Mouse (Mus musculus) left cerebral cortex, adult 18-20 months (tissue): Measurements from ENCODE around the gene Mdp1. TPM values are rescaled to one million over a fixed set of nuclear protein-coding genes. Genes with fewer than 3 reads are reported as not detected.

Experiments used
- DNase-seq, 2 experiments: peaks; one replicate each; pipeline ENCODE4 v3.0.0; 2021 to 2022; ENCODE audit warnings: low spot score in 2 of 2, mixed read lengths in 1 of 2
- long read RNA-seq, 2 experiments: library from polyadenylated mRNA; stranded (forward); transcript quantifications; one replicate each; pipeline ENCODE4 v2.0.0; 2021
- total RNA-seq, 2 experiments: library from RNA; stranded (reverse); gene quantifications; 2 replicates each; pipeline ENCODE4 v1.2.3; 2021

Gene Mdp1
- total RNA-seq: 10 to 100 TPM; 40.1 to 42.2 TPM
- long read RNA-seq, experiment 1, transcript Mdp1-202 (5 exons, 1,730 nt): minor isoform, 35 of 83 reads
- long read RNA-seq, experiment 1, transcript Mdp1-201 (6 exons, 1,733 nt): major isoform, 39 of 83 reads
- long read RNA-seq, experiment 1, partial matches to known transcripts: 6 of 83 reads
- long read RNA-seq, experiment 1, other reads (novel, unspliced or antisense): 3 of 83 reads
- long read RNA-seq, experiment 2, transcript Mdp1-201 (6 exons, 1,733 nt): major isoform, 32 of 61 reads
- long read RNA-seq, experiment 2, transcript Mdp1-202 (5 exons, 1,730 nt): minor isoform, 22 of 61 reads
- long read RNA-seq, experiment 2, partial matches to known transcripts: 3 of 61 reads
- long read RNA-seq, experiment 2, other reads (novel, unspliced or antisense): 4 of 61 reads

DNA sequence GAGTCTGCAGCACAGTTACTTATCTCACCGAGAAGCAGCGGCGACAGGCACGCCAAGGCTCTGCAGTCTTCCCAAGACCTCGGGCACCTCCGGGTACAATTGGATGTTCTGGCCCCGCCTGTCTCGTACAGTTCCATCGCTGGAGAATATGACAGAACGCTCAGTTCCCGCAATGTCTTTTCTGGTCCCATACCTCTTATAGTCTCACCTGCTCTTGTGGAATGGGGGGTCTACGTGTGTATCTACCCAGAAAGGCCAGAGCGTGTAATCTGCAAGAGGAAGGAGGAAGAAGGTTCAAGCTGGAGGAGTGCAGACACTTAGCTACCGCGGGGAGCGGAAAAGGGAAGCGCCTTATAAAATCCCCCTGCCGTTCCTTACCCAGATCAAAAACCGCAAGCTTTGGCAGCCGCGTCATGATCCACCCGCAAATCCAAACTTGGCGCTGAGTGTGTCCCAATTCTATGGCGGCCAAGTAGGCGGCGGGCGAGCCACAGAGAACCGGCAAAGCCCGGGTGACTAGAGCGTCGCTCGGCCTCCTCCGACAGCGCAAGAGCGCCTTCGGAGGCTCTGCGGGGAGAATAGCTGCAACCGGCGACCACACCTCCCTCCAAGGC, at the start of gene Mdp1:
Mdp1 (minus strand) TSS at position 549 of the 614 bp plus-strand sequence.
- peak; percentile 77 to 88 for DNase-seq

DNA sequence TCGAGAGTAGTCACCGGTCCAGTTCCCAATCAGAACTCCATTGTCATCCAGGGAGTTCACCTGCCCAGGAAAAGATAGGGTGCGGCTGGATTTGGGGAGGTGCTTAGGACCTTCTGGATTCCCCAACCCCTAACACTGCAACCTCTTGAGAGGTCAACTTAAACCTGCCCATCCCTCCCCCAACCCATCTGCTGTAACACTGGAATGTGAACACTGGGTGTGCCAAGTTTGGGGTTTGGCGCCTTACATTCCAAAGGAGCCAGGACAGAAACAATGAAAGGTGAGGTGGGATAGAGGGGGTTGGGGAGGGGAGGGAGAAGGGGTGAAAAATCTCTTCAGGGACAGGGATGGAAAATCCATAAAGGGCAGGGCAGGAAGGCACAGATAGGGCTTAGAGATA, 49.2 kb upstream of the Mdp1 start:
- no peak for DNase-seq

DNA sequence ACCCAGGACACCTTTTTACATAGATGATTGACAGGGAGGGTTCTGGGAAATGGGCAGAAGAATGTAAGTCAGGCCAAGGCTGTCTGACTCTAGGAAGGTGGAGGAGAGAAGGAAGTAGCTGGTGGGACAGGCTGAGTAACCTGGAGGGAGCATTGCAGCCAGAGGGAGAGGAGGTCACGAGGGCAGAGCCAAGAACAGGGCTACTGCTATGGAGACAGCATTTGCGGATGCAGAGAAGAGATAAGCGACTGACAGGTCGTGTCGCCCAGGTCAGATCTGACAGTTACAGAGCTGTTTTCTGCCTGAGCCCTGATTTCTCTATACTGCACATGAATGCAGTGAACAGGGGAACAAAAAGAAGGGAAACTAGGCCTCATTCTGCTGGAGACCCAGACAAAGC, 47.1 kb upstream of the Mdp1 start:
- no peak for DNase-seq

DNA sequence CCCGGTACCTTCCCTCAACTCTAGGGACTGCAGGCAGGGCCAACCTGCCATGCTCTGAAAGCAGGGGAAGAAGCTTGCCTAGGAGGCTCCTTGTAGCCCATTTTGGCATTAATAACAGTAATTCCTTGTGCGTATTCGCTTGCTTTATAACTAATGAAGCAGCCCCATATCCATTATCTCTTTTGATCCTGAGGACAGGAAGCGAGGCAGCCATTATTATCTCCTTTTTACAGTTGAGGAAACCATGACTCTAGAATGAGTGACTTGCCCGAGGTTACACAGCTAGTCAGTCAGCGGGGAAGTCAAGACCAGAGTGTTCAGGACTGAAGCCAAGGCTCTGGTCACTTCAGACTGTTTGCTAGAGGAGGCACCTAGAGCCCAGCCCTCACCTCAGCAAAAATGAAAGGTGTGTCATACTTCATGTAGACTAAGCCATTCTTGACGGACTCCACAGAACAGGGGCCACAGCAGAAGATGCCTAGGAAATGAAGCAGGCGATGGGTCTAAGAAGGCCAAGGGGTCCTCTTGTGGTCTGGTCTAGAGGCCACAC, 45.8 kb upstream of the Mdp1 start:
- no peak for DNase-seq

DNA sequence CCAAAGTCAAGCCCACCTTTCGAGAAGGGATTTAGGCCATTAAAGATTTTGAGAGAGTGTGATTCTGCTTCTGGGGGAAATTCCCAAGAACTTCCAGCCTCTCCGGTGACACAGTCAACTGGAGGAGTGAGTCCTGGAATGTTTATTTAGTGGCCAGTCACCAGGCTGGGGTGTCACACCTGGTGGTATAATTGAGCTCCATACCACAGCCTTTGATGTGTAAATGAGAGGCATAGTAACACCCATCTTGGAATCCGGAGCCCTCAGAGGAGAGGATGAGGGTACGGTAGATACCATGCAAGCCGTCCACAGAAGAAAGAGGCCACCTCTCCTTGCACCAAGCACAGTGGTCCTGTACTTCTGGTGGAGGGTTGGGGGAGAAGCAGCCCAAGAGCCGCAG, 42.5 kb upstream of the Mdp1 start:
- DNase-seq: no peak

DNA sequence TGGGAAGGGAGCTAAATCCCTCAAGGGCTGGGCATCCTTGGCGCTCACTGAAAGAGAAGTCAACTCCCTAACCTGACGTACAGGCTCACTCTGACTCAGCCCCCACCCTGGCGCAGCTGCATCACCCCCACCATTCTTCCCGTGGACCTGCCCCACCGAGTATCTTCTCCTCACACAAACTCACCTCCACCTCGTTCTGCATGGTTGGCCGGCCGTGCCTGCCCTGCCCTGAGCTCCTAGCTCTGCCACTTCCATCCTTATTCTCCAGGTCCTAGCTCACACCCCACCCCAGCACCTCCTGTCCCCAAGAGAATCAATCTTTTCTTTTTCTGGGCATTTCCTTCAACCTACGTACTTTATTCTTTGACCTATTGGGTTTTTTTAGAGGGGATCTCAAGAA, 40.8 kb upstream of the Mdp1 start:
- DNase-seq: no peak

DNA sequence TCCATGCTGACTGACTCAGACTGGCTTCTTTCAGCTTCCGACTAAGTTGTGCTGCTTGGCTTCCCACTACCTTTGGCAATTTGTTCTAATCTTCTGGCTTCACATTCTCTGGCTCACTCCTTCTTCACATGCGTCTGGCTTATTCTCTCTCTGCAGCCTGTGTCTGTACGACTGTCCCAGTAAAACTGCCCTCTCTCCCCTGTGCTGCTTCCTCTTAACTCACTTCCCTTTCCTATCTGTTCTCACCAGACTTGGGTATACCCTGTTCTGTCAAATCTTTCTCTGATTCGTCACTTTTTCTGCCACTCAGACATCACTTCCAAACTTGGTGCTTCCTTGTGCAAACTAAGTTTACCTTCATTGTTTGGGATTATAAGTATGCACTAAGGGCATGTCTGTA, 36.9 kb upstream of the Mdp1 start:
- DNase-seq: no peak

DNA sequence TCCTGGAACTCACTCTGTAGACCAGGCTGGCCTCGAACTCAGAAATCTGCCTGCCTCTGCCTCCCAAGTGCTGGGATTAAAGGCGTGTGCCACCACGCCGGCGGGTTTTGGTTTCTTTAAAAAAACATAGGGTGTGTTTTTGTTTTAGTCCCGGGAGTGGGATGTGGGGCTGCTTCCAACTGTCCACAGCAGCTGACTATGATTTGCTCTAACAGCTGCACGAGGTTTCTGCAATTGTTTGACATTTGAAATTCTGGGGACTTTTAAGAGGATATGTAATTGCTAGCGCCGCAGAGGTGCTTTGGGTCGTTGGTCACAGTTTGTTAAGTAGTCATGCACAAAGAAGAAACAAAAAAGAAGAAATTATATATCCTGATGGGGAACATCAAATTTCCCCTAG, 29.1 kb upstream of the Mdp1 start:
- DNase-seq: no peak

DNA sequence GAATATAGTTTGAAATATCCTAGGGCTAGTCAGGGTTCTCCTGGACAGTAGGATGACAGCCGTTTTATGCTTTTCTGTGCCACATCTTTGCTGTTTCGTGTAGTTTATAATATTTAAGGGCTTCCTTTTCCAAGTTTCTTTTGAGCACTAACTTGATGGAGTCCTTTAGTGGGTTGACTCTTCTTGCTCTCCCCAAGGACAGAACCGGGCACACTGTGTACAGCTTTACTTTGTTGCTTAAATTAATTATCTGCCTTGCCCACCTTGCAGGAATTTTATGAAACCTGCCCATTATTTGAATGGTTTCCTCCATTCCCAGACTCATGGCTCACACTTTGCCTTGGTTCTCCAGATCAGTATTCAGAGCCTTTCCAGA, 21.8 kb upstream of the Mdp1 start:
- no peak for DNase-seq

DNA sequence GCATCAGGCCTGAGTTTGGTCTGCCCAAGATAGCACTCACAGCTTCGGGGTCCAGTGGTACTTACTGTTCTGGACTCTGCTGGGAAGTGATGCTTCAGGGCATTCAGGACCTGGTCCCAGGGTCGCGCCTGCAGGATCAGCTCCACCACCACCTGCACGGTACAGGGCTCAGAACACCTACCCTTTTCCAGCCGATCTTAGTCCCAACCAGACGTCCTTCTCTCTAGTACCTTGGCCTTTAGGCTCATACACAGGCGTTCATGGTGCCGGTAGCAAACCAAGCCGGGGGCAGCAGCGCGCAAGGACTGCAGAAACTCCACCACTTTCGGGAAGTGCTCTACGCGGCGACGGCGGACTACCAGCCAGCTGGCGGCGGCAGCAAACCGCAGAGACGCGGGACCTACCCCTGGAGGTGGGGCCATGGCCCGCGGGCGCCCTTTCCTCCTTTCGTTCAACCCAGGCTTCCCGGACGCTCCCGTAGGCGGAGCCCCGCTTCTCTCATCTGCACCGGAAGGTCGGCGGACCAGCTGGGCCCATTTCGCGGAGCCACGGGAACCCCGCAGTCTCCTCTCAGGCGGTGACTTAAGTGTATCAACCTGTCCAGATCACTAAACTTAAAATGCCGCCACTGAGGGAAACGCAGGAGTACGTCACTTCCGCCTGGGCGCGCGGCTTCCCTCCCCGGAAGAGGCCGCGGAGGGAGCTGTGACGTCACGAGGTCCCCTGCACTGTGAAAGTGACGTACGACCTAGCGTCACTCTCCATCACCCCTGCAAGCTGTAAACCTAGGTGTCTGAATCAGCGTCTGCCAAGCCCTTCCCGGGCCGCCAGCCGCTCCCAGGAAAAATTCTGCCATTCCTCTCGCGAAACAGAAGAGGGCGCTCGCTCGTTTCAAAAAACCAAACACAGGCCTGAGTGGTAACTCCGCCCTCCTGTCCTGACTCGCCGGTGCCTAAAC, 21.1 kb upstream of the Mdp1 start, which contains the start of gene Tinf2:
Tinf2 (minus strand) TSS at position 661 of the 958 bp plus-strand sequence.
- DNase-seq: peak; percentile 97 to 98

DNA sequence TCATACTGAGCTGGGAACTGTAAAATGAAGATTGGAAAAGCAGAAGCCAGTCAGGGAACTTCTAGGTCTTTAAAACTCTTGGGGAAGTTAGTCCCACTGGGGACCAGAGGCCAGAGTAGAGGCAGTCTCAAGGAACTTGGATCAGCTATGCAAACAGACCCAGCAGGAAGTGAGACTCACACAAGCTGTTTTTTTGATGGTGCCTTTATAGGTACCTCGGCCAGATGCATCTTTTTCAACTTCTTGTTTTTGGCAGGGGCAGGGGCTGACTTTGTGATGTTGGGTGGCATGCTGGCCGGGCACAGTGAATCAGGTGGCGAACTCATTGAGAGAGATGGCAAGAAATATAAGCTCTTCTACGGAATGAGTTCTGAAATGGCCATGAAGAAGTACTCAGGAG, 17.3 kb upstream of the Mdp1 start:
- DNase-seq: no peak

DNA sequence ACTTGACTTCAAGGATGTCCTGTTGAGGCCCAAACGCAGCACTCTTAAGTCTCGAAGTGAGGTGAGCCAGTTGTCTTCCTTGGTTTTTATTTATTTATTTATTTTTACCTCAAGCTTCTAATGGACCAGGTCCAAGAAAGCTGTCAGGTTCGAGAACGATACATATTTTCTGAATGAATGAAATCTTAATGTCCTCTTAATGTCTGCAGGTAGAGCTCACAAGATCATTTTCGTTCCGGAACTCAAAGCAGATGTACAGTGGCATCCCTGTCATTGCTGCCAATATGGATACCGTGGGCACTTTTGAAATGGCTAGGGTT, 12.4 kb upstream of the Mdp1 start:
- DNase-seq: no peak

DNA sequence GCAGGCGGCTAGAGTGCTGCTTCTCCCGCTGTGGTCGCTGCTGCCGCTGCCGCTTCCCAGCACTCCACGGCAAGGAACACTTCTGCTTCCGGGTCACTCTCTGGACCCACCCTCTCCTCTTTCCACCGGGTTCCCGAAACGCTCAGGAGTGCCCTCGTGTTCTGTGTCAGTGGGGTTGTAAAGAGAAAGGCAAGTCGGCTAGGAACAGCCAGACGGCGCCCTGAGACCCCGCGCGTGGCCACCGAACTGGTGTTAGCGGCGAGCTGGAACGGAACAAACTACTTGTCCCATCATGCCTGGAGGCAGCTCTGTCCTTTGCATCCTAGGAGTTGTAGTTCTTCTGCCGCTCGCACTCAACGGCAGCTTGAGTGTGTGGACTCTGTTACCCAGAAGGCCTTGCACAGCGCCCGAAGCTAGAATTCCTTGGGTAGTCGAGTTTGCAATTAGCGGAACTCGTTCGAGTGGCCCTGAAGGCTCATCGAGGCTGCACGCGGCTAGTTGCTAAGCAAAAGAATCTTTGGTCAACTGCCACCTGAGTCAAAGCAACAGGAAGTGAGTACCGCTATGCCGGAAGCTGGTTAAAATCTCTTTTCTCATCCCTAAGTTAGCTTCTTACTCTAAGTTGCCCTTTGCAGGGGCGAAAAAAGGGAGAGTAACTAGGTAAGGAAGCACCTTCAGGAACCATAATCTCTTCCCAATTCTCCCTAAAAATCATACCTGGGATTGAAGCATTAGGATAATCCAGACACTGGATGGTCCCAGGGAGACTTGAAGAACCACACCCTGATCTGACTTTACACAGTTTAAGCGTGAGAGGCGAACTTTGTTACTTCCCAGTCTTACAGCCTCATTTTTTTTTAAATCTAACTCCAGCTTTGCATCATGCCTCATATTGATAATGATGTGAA, 11.8 kb upstream of the Mdp1 start, which contains the start of the genes Gmpr2 and Nedd8:
Gmpr2 (plus strand) TSS at position 109 of the 908 bp plus-strand sequence.
Nedd8 (minus strand) TSS at position 292 of the 908 bp plus-strand sequence.
- peak; percentile 82 to 92 for DNase-seq

DNA sequence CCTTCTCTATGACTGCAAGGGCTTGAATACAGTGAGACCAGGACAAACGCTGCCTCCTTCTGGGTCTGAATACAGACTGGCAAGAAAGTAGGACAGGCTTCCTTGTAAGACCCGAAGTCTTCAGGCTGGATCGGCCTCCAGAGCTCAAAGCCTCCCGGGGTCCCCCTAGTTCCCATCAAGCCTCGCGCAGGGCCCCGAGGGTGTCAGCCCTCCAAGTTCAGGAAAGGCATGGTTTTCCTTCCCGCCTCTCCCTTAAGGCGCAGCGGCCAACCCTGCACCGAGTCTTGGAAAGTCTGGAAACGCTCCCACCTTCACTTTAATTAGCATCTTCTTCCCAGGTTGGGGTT, 11.2 kb upstream of the Mdp1 start:
- no peak for DNase-seq

DNA sequence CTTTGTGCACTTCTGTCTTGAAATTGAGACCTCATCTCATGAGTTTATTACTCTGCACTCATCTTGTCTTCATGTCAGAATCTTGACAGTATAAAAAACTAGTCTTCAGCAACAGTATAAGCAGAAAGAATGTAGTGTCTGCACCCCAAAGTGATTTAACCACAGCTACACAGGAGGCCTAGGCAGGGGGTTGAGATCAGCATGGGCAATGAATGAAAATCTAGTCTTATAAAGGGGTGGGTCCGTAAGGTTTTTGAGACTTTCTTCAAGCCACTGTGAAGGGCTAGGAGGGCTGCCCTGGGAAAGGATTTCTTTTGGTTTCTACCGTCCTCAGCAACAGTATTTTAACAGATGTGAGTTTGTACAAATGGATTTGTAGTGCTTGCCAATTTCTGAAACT, 328 bp upstream of the Mdp1 start:
- no peak for DNase-seq

DNA sequence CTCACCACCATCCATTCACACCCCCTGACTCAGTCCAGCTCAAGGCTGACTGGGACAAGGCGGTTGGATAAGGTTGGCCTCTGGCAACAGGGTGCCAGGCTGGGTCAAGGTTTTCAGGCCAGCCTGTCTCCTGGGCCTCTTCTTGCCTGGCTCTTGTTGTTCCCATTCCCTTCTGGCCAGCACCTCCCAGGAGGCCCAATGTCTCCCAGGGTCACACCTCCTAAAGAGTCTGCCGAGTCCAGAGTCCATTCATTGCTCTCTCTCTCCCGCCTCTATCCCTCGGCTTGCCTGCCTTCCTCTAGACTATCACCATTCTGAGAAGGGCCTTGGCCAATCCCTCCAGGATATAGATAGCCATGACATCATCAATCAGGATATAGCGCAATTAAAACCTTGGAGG, 2.3 kb downstream of the Mdp1 start:
- DNase-seq: no peak

DNA sequence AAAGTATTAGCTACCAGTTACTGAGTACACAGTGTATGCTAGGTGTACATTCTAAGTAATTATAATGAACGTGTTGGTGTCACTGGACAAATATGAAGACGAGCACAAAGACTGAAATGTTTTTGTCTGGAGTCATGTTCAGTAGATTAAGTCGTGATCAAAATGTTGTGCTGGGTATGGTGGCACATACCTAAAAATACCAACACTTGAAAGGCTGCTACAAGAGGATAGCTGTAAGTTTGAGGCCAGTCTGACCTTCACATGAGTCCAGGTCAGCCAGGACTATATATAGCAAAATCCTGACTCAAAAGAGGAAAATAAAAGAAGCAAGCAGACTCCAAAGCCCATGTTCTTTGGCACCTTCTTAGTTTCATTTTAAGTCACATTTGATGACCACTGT, 3.4 kb downstream of the Mdp1 start:
- no peak for DNase-seq

DNA sequence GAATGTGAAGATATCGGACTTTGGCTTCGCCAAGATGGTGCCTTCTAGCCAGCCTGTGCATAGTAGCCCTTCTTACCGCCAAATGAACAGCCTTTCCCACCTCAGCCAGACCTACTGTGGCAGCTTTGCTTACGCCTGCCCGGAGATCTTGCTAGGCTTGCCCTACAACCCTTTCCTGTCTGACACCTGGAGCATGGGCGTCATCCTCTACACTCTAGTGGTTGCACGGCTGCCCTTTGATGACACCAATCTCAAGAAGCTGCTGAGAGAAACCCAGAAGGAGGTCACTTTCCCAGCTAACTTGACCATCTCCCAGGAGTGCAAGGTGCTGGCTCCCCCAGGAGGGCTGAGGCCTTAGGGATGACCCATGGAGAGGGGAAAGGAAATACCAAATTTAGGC, 8.8 kb downstream of the Mdp1 start:
- no peak for DNase-seq

DNA sequence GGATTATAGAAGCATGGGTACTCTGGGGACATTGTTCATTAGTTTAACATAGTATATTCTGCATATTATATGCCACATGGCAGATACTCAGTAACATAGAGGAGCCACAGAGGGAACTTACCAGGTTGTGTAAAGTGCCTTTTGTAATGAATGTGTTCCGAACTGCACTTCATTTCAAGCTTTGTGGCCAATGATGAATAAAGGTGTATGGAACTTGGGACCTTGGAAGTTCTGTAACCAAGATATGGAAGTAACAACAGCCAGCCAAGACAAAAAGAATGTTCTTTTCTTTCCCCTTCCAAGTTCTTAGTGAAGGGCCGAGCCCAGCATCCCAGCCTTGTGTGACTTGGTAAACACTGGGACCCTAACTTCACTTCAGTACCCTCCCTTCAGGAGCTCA, 10.4 kb downstream of the Mdp1 start, which contains the start of gene Tssk4:
Tssk4 (plus strand) TSS at position 301 of the 400 bp plus-strand sequence.
- DNase-seq: no peak

DNA sequence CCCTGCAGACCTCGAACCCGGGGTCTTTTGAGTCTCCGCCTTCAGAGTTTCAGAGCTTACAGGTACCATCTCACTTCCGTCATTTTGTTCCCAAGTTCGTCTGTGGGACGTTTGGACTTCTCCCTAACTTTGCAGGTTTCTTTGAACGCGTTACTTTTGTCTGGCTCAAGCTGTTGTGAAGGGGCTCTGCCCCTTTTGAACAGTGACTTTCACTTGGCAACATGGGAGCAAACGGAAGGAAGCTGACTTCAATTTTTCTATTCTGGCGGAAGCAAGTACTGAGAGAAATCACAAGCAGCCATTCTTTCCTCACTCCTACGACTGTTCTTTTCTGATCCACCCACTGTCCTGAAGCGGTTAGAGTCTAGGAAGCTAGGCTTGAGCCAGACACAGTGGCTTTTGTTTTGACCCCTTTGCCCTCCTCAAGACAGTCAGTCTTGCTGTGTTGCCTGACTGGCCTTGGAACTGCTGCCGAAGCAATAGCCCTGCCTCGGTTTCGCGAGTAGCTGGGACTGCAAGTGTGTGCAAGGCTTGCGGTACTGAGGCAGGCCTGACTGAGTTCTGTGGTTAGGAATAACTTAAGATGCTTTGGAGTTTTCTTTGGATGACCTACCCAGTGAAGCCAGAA, 15.9 kb downstream of the Mdp1 start:
- no peak for DNase-seq
